Comparison of ENCODE assay signal across 8 mouse cellular contexts in the genomic region with DNA sequence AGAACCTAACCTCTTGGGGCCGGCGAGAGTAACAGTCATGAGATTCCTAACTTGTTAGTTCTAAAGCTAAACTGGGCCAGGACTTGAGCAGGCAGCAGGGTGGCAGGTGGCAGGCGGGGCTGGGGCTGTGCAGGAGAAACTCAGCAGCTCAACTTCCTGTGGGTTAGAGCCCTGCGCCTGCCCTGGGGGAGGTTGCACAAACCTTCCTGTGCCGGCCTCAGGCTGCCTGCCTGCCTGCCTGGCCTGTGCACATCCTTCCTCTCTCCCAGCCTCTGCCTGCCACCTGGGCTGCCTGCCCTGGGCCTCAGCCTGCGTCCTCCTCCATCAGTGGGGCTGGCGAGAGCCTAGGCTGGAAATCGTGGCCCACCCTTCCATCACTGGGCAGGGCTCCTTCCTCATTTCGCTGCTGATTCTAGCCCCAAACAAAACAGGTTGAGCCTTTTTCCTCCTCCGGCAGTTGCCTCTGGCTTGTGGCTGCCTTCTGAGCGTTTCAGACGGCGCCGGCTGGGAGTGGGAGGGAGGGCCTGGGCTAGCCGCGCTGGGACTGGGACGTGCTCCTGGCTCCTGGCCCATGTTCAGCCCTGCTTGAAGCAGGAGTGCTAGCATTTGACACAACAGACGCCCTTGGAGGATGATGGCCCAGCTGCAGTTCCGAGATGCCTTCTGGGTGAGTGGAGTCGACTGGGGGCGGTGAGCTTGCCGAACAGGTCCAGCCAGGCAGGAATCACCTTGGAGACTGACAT. TPM values are rescaled to one million over a fixed set of nuclear protein-coding genes. Genes with fewer than 3 reads are reported as not detected.
DNase-seq lines count a peak whose midpoint lies in the region; ATAC-seq and TF ChIP-seq lines count a peak whose summit lies in the region.

A gene (plus strand): TSS at position 185 of the 743 bp plus-strand sequence.

- no peaks in the 10 kb centered on the region for H3K27me3 ChIP-seq in embryonic facial prominence, embryonic 11.5 days (ENCODE audit: control insufficient read depth, insufficient read depth, low read length)
- no peaks in the 10 kb centered on the region for H3K27me3 ChIP-seq in intestine, postnatal 0 days (replicated peaks; ENCODE audit: control insufficient read depth, insufficient read depth, low read length)
- H3K27me3 ChIP-seq in limb, embryonic 11.5 days (ENCODE audit: control insufficient read depth, insufficient read depth, low read length) = no peaks in the 10 kb centered on the region
- no peaks in the 10 kb centered on the region for H3K27me3 ChIP-seq in midbrain, embryonic 12.5 days
- no peaks in the 10 kb centered on the region for H3K27me3 ChIP-seq in small intestine, adult 2 months (ENCODE audit: control insufficient read depth, insufficient read depth, low read length)

- H3K9me3 ChIP-seq in embryonic facial prominence, embryonic 11.5 days (replicated peaks; ENCODE audit: control insufficient read depth, low read length) = no peaks in the 10 kb centered on the region
- no peaks in the 10 kb centered on the region for H3K9me3 ChIP-seq in intestine, postnatal 0 days (ENCODE audit: control insufficient read depth)
- H3K9me3 ChIP-seq in limb, embryonic 11.5 days (ENCODE audit: control insufficient read depth, low read length) = no peaks in the 10 kb centered on the region
- H3K9me3 ChIP-seq in midbrain, embryonic 12.5 days = no peaks in the 10 kb centered on the region

- 26% methylated on average over 22 of the region's 22 CpGs for WGBS in embryonic facial prominence, embryonic 11.5 days
- WGBS in intestine, postnatal 0 days = 22% methylated on average over 22 of the region's 22 CpGs
- WGBS in limb, embryonic 11.5 days = 31% methylated on average over 22 of the region's 22 CpGs
- 39% methylated on average over 22 of the region's 22 CpGs for WGBS in midbrain, embryonic 12.5 days
- 17% methylated on average over 22 of the region's 22 CpGs for WGBS in small intestine, adult 2 months

- 0 out of 2 replicates have a peak within 1 kb of the TSS, but pooled peaks have one; percentile 43 for H3K9ac ChIP-seq in embryonic facial prominence, embryonic 11.5 days (replicated peaks; ENCODE audit: low read length)
- H3K9ac ChIP-seq in intestine, postnatal 0 days (ENCODE audit: low read depth, low read length) = no peak within 1 kb of the TSS
- peak within 1 kb of the TSS; percentile 37; the same call in 1 of the 2 replicates for H3K9ac ChIP-seq in limb, embryonic 11.5 days (ENCODE audit: low read length)
- H3K9ac ChIP-seq in midbrain, embryonic 12.5 days (replicated peaks) = no peak within 1 kb of the TSS

- no peak within 1 kb of the TSS for H3K4me3 ChIP-seq in embryonic facial prominence, embryonic 11.5 days (ENCODE audit: low read depth, low read length)
- no peak within 1 kb of the TSS for H3K4me3 ChIP-seq in intestine, postnatal 0 days (ENCODE audit: low read depth, low read length)
- no peak within 1 kb of the TSS for H3K4me3 ChIP-seq in limb, embryonic 11.5 days (ENCODE audit: low read depth, low read length)
- H3K4me3 ChIP-seq in midbrain, embryonic 12.5 days = no peak within 1 kb of the TSS
- H3K4me3 ChIP-seq in small intestine, adult 2 months (ENCODE audit: low read depth, low read length) = peak within 1 kb of the TSS; percentile 48

- ATAC-seq in embryonic facial prominence, embryonic 11.5 days (replicated peaks; ENCODE audit: insufficient number of reproducible peaks, low FRiP score, low TSS enrichment, low read depth) = peak; percentile 63; the same call in 1 of the 2 replicates
- peak; percentile 43; the same call in 1 of the 2 replicates for ATAC-seq in intestine, postnatal 0 days
- peak; percentile 60; the same call in 1 of the 2 replicates for ATAC-seq in limb, embryonic 11.5 days (ENCODE audit: insufficient number of reproducible peaks, low FRiP score, low TSS enrichment, low read depth)
- peak; percentile 56; the same call in 1 of the 2 replicates for ATAC-seq in midbrain, embryonic 12.5 days (ENCODE audit: low FRiP score, low read depth)

- H3K4me1 ChIP-seq in embryonic facial prominence, embryonic 11.5 days (ENCODE audit: control insufficient read depth, insufficient read depth, low read length) = peaks cover 3% of the 10 kb centered on the region; the same call in 1 of the 2 replicates
- H3K4me1 ChIP-seq in intestine, postnatal 0 days (replicated peaks; ENCODE audit: control insufficient read depth, insufficient read depth, low read length) = no peaks in the 10 kb centered on the region
- H3K4me1 ChIP-seq in limb, embryonic 11.5 days (ENCODE audit: control insufficient read depth, insufficient read depth, low read length) = peaks cover 11% of the 10 kb centered on the region
- peaks cover 10% of the 10 kb centered on the region for H3K4me1 ChIP-seq in midbrain, embryonic 12.5 days
- peaks cover 10% of the 10 kb centered on the region; the same call in 1 of the 2 replicates for H3K4me1 ChIP-seq in small intestine, adult 2 months (ENCODE audit: control insufficient read depth, insufficient read depth, insufficient read length, low read length)

- H3K27ac ChIP-seq in embryonic facial prominence, embryonic 11.5 days (replicated peaks; ENCODE audit: low read depth, low read length) = no peak within 1 kb of the TSS; the same call in none of the 2 replicates
- H3K27ac ChIP-seq in intestine, postnatal 0 days (ENCODE audit: low read depth, low read length) = no peak within 1 kb of the TSS
- H3K27ac ChIP-seq in limb, embryonic 11.5 days (replicated peaks; ENCODE audit: low read depth, low read length) = peak within 1 kb of the TSS; percentile 70
- H3K27ac ChIP-seq in midbrain, embryonic 12.5 days (replicated peaks) = peak within 1 kb of the TSS; percentile 58
- H3K27ac ChIP-seq in small intestine, adult 2 months (ENCODE audit: insufficient read depth, low read depth, low read length) = peak within 1 kb of the TSS; percentile 41

- H3K36me3 ChIP-seq in embryonic facial prominence, embryonic 11.5 days (replicated peaks; ENCODE audit: control insufficient read depth, insufficient read depth, low read depth, low read length) = no peaks in the 10 kb centered on the region
- H3K36me3 ChIP-seq in intestine, postnatal 0 days (ENCODE audit: control insufficient read depth, insufficient read depth) = no peaks in the 10 kb centered on the region
- H3K36me3 ChIP-seq in limb, embryonic 11.5 days (ENCODE audit: control insufficient read depth, insufficient read depth, low read length) = no peaks in the 10 kb centered on the region
- no peaks in the 10 kb centered on the region for H3K36me3 ChIP-seq in midbrain, embryonic 12.5 days
- no peaks in the 10 kb centered on the region for H3K36me3 ChIP-seq in small intestine, adult 2 months (ENCODE audit: control insufficient read depth, insufficient read depth, low read length)

- no peak for TF ChIP-seq CTCF in intestine, postnatal 0 days (IDR thresholded peaks at IDR 0.05; ENCODE audit: low read depth)
- TF ChIP-seq CTCF in small intestine, adult 2 months (IDR thresholded peaks at IDR 0.05; ENCODE audit: extremely low read depth, insufficient read length, insufficient replicate concordance, low read depth, low read length) = no peak

- no peak within 1 kb of the TSS for H3K4me2 ChIP-seq in embryonic facial prominence, embryonic 11.5 days (ENCODE audit: low read depth, low read length)
- peak within 1 kb of the TSS; percentile 35 for H3K4me2 ChIP-seq in intestine, postnatal 0 days (replicated peaks; ENCODE audit: low read depth)
- H3K4me2 ChIP-seq in limb, embryonic 11.5 days (ENCODE audit: low read depth, severe bottlenecking) = peak within 1 kb of the TSS; percentile 21; the same call in 1 of the 2 replicates
- no peak within 1 kb of the TSS for H3K4me2 ChIP-seq in midbrain, embryonic 12.5 days (replicated peaks)

- TF ChIP-seq POLR2A in small intestine, adult 2 months (IDR thresholded peaks at IDR 0.05; ENCODE audit: low read depth, low read length) = no peak

- DNase-seq in adrenal gland, adult 2 months = peak; percentile 71
- DNase-seq in embryonic facial prominence, embryonic 11.5 days (ENCODE audit: low spot score) = peak; percentile 49
- DNase-seq in heart, adult 11 months = peak; percentile 98
- peak; percentile 65 for DNase-seq in limb, embryonic 11.5 days (ENCODE audit: low spot score)
- DNase-seq in yolk sac, embryonic 10.5 days (ENCODE audit: low spot score) = no peak

RNA-seq across cellular contexts. Expression of the gene that starts here (rescaled TPM):
- 1 to 10 TPM; 1.2 to 2.1 TPM for total RNA-seq in adrenal gland, adult 2 months (2021)
- polyA plus RNA-seq in adrenal gland, adult 2 months (2012; rRNA removed) = 2.0 and 3.1 TPM in 2 replicates
- polyA plus RNA-seq in embryonic facial prominence, embryonic 11.5 days (2014; fragmentation: Nextera tagmentation; extraction: Ambion mirVana) = 0.31 and 0.32 TPM in 2 replicates
- 0.69 and 0.80 TPM in 2 replicates for polyA plus RNA-seq in intestine, postnatal 0 days (2015; fragmentation: Nextera tagmentation; extraction: Ambion mirVana)
- 0.28 and 0.99 TPM in 2 replicates for polyA plus RNA-seq in limb, embryonic 11.5 days (2014; fragmentation: Nextera tagmentation; extraction: Ambion mirVana)
- 0.75 and 0.94 TPM in 2 replicates for polyA plus RNA-seq in midbrain, embryonic 12.5 days (2016; fragmentation: Nextera tagmentation; extraction: Ambion mirVana)
- 6.0 and 7.5 TPM in 2 replicates for polyA plus RNA-seq in small intestine, adult 2 months (2012; rRNA removed)

Comparison
In these comparisons a context has a peak if more than half of its experiments do, and no peak if none do; other contexts are left out.
1. Peak in DNase-seq, ATAC-seq and H3K9ac ChIP-seq in embryonic facial prominence, embryonic 11.5 days; RNA of the gene not detected or under 1 TPM.
2. Peak in ATAC-seq and H3K4me2 ChIP-seq in intestine, postnatal 0 days; RNA of the gene not detected or under 1 TPM.
3. Peak in DNase-seq, ATAC-seq, H3K27ac ChIP-seq, H3K9ac ChIP-seq and H3K4me2 ChIP-seq in limb, embryonic 11.5 days; RNA of the gene not detected or under 1 TPM.
4. Peak in ATAC-seq and H3K27ac ChIP-seq in midbrain, embryonic 12.5 days; RNA of the gene not detected or under 1 TPM.